Mouse (Mus musculus) frontal cortex, adult 2 months (tissue): Measurements from ENCODE around the gene Ddx1. TPM values are rescaled to one million over a fixed set of nuclear protein-coding genes. Genes with fewer than 3 reads are reported as not detected.

Experiments used
- DNase-seq, 2 experiments: peaks; one replicate each; pipeline ENCODE4 v3.0.0; 2022; ENCODE audit warnings: low spot score in 1 of 2; ENCODE audit errors: extremely low spot score in 1 of 2
- polyA plus RNA-seq: library from polyadenylated mRNA; depleted of rRNA; stranded (reverse); fragments of >200 nt; gene quantifications from 2 replicates; pipeline ENCODE4 v1.2.3, GENCODE M21; 2012; rRNA removed

Ddx1 gene
- polyA plus RNA-seq, 1 experiment: 82.9 TPM

DNA sequence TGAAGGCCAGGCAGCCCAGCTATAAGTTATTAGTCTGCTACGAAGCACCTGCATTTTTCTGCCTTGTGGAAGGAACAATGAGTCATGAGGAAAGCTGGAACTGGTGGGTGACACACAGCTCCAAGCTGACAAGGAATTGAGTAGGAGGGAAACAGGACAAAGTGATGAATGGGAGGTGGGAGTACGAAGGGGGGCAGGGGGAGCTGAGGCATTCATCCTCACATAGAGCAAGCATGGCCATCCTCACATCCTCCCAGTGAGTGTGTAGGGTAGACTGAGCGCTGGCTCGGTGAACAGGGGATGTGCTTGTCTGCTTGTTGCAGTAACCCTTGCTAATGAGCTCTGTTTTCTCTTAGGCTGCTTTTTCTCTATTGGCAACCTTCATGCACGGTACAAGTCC is 81.9 kb downstream of the Ddx1 start:
- peak; percentile 65 to 80 for DNase-seq

Other genes starting within 250 kb of the Ddx1 start
- gene Nbas, start 19.9 kb upstream of the Ddx1 start, polyA plus RNA-seq: 22.8 and 24.0 TPM in 2 replicates